Mouse (Mus musculus) heart, embryonic 11.5 days (tissue): ENCODE measurements around the gene Cmtm7. TPM values are rescaled to one million over a fixed set of nuclear protein-coding genes. Genes with fewer than 3 reads are reported as not detected.

ENCODE experiments used
- ATAC-seq: fragments of 200-750 bp; cut with Nextera tagmentation; replicated peaks from 2 replicates; pipeline ENCODE4 v1.8.0; 2017; ENCODE audit warnings: moderate library complexity; ENCODE audit not compliant: insufficient number of reproducible peaks, low FRiP score, low TSS enrichment
- H3K27ac ChIP-seq: fragments of 300-500 bp; sonication (generic); 2 replicates; pipeline ENCODE4 v1.5.1; 2014; ENCODE audit warnings: mild to moderate bottlenecking, low read depth, low read length
- H3K27me3 ChIP-seq: fragments of 300-500 bp; sonication (generic); 2 replicates; pipeline ENCODE4 v1.6.1; 2014; ENCODE audit warnings: mild to moderate bottlenecking, low read length, mixed read lengths; ENCODE audit not compliant: control insufficient read depth, insufficient read depth
- H3K36me3 ChIP-seq: fragments of 300-500 bp; sonication (generic); 2 replicates; pipeline ENCODE4 v1.6.1; 2014; ENCODE audit warnings: mild to moderate bottlenecking, low read length, moderate library complexity, mixed read lengths; ENCODE audit not compliant: control insufficient read depth, insufficient read depth
- H3K4me1 ChIP-seq: fragments of 300-500 bp; sonication (generic); 2 replicates; pipeline ENCODE4 v1.6.1; 2014; ENCODE audit warnings: low read length; ENCODE audit not compliant: control insufficient read depth, insufficient read depth
- H3K4me2 ChIP-seq: fragments of 300-500 bp; sonication (generic); 2 replicates; pipeline ENCODE4 v1.6.1; 2014; ENCODE audit warnings: mild to moderate bottlenecking, moderate library complexity
- H3K4me3 ChIP-seq: fragments of 300-500 bp; sonication (generic); 2 replicates; pipeline ENCODE4 v1.5.1; 2014; ENCODE audit warnings: low read depth, low read length
- H3K9ac ChIP-seq: fragments of 300-500 bp; sonication (generic); 2 replicates; pipeline ENCODE4 v1.6.1; 2014; ENCODE audit warnings: mild to moderate bottlenecking, low read depth, low read length, moderate library complexity
- H3K9me3 ChIP-seq: fragments of 300-500 bp; sonication (generic); replicated peaks from 2 replicates; pipeline ENCODE4 v1.6.1; 2016; ENCODE audit warnings: low read length; ENCODE audit not compliant: control insufficient read depth
- WGBS: fragments of 180-500 bp; shearing (Covaris S2); extraction: QIAGEN DNeasy Blood & Tissue Kit; methylation state at CpG from one replicate; pipeline ENCODE4 v1.1.7; 2014; ENCODE audit not compliant: insufficient replicate concordance; 5-methylcytosine and 5-hydroxymethylcytosine counted together
- polyA plus RNA-seq: library from polyadenylated mRNA; unstranded; fragments of >200 nt; fragmentation: Nextera tagmentation; extraction: Ambion mirVana; gene quantifications from 2 replicates; pipeline ENCODE4 v1.2.1, GENCODE M21; 2014

Cmtm7 gene
- polyA plus RNA-seq, 1 experiment from 2014 or later: 121 TPM

DNA sequence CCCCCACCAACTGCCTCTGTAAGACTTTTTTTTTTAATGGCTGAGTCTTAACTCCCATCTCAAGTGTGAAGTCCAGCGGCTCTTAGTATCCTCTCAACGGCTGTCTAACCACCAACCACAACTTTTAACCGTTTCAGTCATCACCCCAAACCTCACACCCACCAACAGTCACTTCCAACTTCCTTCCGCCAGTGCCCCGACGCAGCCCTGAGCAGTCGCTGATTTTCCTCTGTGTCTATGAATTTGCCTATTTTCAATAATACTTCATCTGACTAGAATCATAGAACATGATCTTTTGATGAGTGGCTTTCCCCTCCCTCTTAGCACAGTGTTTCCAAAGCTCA is 3.6 kb downstream of the Cmtm7 start:
- WGBS: 72% methylated on average over 7 of the region's 7 CpGs
- Histone ChIP-seq H3K9ac (no peak overlapping the region), H3K27ac (no peak overlapping the region), H3K9me3 (no peaks in the 10 kb centered on the region), H3K4me2 (no peak overlapping the region), H3K36me3 (no peaks in the 10 kb centered on the region), H3K4me1 (peaks cover 18% of the 10 kb centered on the region), H3K4me3 (no peak overlapping the region), H3K27me3 (no peaks in the 10 kb centered on the region)
- no peak for ATAC-seq

DNA sequence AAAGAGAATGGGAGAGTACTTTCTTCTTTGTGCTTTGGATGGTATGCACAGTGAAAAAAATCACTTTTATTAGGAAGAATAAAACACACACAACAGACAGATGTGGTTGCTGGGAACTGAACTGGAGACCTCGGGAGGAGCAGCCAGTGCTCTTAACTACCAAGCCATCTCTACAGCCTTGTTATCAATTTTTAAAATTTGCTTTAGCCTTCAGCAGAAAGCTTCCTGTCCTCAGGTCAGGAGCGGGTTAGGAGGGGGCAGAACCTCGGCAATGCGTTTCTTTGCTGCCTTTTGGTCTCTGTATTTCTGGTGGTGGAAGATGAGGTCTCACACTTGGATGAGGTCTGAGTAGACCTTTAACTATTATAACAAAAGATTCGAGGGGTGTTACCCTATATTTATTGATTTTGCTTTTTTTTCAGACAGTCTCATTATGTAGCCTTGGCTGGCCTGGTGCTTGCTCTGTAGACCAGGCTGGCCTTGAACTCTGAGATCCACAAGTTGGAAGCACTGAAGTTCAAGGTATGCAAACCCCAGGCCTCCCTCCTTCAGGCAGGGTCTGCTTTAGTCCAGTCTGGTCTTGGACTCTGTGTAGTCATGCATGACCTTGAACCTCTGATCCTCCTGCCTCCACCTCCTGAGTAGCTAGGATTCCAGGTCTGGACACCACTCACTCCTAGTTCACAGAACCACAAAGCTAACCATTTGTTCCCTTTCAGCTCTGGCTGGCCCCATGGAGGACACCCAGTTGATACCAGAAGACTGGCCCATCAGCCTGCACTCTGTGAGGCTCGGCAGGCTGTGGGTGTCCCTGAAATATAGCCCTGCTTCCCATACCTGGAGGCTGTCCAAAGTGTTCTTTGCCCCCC is 4.2 kb downstream of the Cmtm7 start:
- Histone ChIP-seq H3K4me2 (no peak overlapping the region), H3K4me3 (no peak overlapping the region)
- WGBS: 72% methylated on average over 6 of the region's 6 CpGs

DNA sequence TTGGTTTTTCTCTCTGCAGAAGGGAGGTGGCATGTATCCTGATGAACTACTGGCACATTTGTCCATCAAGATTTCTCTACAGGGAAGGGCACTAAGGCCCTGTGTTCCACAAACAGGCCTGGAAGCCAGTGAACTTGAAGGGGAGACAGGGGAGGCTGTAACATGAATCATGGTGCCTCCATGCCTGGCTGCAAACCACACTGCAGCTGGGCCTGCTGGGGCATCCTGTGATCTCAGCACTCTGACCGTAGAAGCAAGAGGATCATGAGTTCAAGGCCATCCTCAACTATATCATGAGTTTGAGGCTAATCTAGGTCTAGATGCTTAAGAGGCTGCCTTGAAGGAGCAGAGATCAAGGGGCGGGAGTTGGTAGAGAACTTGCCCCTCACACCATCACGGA is 5.3 kb downstream of the Cmtm7 start:
- Histone ChIP-seq H3K9ac (no peak overlapping the region), H3K36me3 (peaks cover 6% of the 10 kb centered on the region), H3K4me2 (no peak overlapping the region), H3K27ac (no peak overlapping the region), H3K4me1 (peaks cover 18% of the 10 kb centered on the region), H3K27me3 (no peaks in the 10 kb centered on the region), H3K4me3 (no peak overlapping the region), H3K9me3 (no peaks in the 10 kb centered on the region)
- WGBS: 85% methylated on average over 3 of the region's 3 CpGs
- ATAC-seq: no peak

More for the DNA sequence above, 4.2 kb downstream of the Cmtm7 start:
- Histone ChIP-seq H3K27ac (no peak overlapping the region), H3K27me3 (no peaks in the 10 kb centered on the region), H3K36me3 (peaks cover 3% of the 10 kb centered on the region), H3K4me1 (peaks cover 18% of the 10 kb centered on the region), H3K9me3 (no peaks in the 10 kb centered on the region), H3K9ac (no peak overlapping the region)
- ATAC-seq: no peak

DNA sequence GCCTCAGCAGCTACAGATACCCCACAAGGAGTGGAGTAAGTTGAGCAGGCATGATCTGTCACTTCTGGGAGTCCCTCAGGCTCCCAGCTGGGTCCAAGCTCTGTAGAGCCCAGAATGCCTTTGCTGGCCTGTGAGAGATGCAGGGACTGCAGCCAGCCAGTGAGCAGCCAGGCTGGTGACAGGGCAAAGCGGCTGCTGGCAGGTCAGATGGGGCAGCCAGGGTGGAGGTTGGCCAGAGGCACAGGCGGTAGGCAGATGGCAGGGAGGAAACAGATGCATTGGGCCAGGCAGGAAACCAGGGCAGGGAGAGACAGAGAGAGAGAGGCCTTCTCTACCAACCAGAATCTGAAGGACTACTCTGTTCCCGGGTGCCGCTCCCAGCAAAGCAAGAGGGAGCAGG is 6.4 kb downstream of the Cmtm7 start:
- no peak for ATAC-seq
- no peak overlapping the region for H3K4me2 ChIP-seq
- H3K27me3 ChIP-seq: no peaks in the 10 kb centered on the region
- H3K9me3 ChIP-seq: no peaks in the 10 kb centered on the region
- peaks cover 13% of the 10 kb centered on the region for H3K4me1 ChIP-seq
- 51% methylated on average over 4 of the region's 4 CpGs for WGBS
- no peak overlapping the region for H3K4me3 ChIP-seq
- H3K27ac ChIP-seq: peak overlapping the region; percentile 41; the same call in 1 of the 2 replicates
- 0 out of 2 replicates have a peak overlapping the region, but pooled peaks have one; percentile 16 for H3K9ac ChIP-seq
- H3K36me3 ChIP-seq: peaks cover 6% of the 10 kb centered on the region

DNA sequence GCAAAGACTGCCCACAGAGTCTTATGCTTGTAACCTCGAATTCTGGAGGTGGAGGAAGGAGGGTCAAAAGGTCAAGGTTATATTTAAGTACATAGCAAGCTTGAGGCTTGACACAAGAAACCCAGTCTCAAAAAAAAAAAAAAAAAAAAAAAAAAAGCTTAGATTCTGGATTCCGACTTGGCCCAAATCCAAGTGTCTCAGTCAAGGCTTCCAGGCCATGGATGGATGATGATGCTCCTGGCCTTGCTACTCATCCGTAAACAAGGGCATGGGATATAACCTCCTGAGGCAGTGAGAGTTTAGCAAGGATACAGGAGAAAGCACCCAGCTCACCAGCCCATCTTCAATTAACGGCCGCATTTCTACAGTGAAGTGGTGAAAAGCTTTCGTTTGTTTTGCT is 7.0 kb downstream of the Cmtm7 start:
- H3K4me1 ChIP-seq: peaks cover 8% of the 10 kb centered on the region
- no peak for ATAC-seq
- peaks cover 6% of the 10 kb centered on the region for H3K36me3 ChIP-seq
- H3K27ac ChIP-seq: no peak overlapping the region
- H3K4me3 ChIP-seq: no peak overlapping the region
- H3K27me3 ChIP-seq: no peaks in the 10 kb centered on the region
- no peak overlapping the region for H3K4me2 ChIP-seq
- H3K9me3 ChIP-seq: no peaks in the 10 kb centered on the region
- WGBS: 64% methylated on average over 6 of the region's 6 CpGs
- H3K9ac ChIP-seq: no peak overlapping the region

DNA sequence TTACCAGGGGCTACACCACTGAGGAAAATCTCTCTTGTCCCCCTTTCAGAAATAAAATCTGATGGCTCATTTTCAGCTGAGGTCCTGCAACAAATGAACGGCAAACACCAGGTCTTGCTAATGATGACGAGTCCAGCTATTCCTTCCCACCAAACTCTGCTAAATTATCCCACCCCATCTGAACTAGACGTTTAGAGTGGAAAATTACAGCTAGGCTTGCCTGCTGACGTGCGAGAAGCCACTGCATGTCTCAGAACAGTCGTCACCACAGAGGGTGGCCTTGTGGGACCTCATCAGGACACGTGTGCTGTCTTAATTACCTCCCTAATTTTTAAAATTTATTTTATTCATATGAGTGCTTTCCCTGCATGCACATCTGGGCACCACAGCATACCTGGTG is 10.1 kb downstream of the Cmtm7 start:
- no peaks in the 10 kb centered on the region for H3K9me3 ChIP-seq
- H3K27me3 ChIP-seq: no peaks in the 10 kb centered on the region
- 87% methylated on average over 7 of the region's 7 CpGs for WGBS
- H3K4me3 ChIP-seq: no peak overlapping the region
- no peak overlapping the region for H3K9ac ChIP-seq
- peaks cover 12% of the 10 kb centered on the region for H3K4me1 ChIP-seq
- H3K4me2 ChIP-seq: no peak overlapping the region
- no peak overlapping the region for H3K27ac ChIP-seq
- peaks cover 6% of the 10 kb centered on the region for H3K36me3 ChIP-seq
- ATAC-seq: no peak

DNA sequence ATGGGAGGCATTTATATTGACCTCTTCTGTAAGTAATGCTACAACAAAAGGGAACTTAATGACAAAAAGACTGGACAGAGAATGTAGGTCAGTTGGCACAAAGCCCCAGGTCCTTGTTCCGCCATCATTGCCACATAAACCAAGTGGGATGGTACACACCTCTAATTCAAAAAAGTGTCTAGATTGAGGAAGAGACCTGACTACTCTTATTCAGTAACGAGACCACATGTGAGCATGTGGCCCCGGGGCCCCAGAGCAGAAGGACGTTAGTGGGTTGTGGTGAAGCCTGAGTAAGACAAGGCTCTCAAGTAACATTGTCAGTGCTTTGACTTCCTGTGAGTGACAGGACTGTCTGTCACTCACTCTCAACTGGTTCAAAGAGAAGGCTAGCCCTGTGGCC is 11.4 kb downstream of the Cmtm7 start:
- Histone ChIP-seq H3K36me3 (peaks cover 6% of the 10 kb centered on the region), H3K27me3 (no peaks in the 10 kb centered on the region), H3K4me2 (no peak overlapping the region), H3K9ac (no peak overlapping the region), H3K9me3 (no peaks in the 10 kb centered on the region), H3K4me3 (no peak overlapping the region), H3K4me1 (peaks cover 9% of the 10 kb centered on the region), H3K27ac (no peak overlapping the region)
- no peak for ATAC-seq
- WGBS: 79% methylated on average over 4 of the region's 4 CpGs

DNA sequence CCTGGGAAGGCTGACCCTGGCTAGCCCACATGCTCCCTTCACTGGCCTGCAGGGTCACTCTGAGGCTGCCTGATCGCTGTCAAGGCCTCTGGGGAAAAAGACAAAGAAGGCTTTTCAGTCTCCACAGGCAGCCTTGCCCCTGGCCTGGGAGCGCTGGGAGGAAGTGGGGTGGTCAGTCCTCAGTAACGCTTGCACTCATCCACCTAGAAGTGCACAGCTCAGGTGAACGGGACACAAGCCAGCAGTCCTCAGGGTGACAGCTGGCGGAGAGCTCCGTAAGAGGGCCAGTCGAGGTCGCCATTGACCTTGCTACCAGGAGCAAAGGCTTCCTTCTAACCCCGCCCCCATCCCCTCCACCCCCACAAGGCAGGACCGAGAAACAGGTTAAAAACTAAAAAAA is 13.6 kb downstream of the Cmtm7 start:
- Histone ChIP-seq H3K27me3 (no peaks in the 10 kb centered on the region), H3K4me1 (0 out of 2 replicates have a peak, but pooled peaks cover 4% of the 10 kb centered on the region), H3K27ac (peak overlapping the region; percentile 50), H3K4me2 (no peak overlapping the region), H3K9me3 (no peaks in the 10 kb centered on the region), H3K9ac (peak overlapping the region; percentile 34; the same call in 1 of the 2 replicates), H3K4me3 (no peak overlapping the region), H3K36me3 (peaks cover 6% of the 10 kb centered on the region)
- WGBS: 42% methylated on average over 10 of the region's 10 CpGs
- no peak for ATAC-seq

DNA sequence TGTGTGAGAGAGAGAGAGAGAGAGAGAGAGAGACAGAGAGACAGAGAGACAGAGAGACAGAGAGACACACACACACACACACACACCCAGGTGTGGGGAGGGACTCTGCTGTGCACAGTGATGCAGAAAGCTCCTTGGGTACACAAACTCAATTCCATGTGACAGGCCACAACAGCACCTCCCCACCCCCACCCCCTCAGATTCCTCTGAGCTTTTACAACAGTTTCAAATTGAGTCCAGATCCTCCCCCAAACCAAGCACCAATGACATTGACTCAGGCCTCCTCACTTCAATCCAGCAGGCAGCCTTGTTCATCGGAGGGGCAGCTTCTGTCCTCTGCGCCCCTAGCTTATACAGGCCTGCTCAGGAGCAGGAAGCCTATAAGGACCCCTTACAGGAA is 14.1 kb downstream of the Cmtm7 start:
- H3K27ac ChIP-seq: peak overlapping the region; percentile 50
- WGBS: 79% methylated on average over 2 of the region's 2 CpGs
- peak overlapping the region; percentile 34; the same call in 1 of the 2 replicates for H3K9ac ChIP-seq
- H3K4me3 ChIP-seq: no peak overlapping the region
- no peak for ATAC-seq
- no peaks in the 10 kb centered on the region for H3K27me3 ChIP-seq
- peaks cover 4% of the 10 kb centered on the region for H3K36me3 ChIP-seq
- no peak overlapping the region for H3K4me2 ChIP-seq
- 0 out of 2 replicates have a peak, but pooled peaks cover 4% of the 10 kb centered on the region for H3K4me1 ChIP-seq
- no peaks in the 10 kb centered on the region for H3K9me3 ChIP-seq
